Mouse (Mus musculus): ENCODE measurements around the gene Asb6. TPM values are rescaled to one million over a fixed set of nuclear protein-coding genes. Genes with fewer than 3 reads are reported as not detected.

Gene Asb6
- total and polyA plus RNA-seq, 3 experiments, result 7.8 to 13.6 (median 8.1) TPM

DNA sequence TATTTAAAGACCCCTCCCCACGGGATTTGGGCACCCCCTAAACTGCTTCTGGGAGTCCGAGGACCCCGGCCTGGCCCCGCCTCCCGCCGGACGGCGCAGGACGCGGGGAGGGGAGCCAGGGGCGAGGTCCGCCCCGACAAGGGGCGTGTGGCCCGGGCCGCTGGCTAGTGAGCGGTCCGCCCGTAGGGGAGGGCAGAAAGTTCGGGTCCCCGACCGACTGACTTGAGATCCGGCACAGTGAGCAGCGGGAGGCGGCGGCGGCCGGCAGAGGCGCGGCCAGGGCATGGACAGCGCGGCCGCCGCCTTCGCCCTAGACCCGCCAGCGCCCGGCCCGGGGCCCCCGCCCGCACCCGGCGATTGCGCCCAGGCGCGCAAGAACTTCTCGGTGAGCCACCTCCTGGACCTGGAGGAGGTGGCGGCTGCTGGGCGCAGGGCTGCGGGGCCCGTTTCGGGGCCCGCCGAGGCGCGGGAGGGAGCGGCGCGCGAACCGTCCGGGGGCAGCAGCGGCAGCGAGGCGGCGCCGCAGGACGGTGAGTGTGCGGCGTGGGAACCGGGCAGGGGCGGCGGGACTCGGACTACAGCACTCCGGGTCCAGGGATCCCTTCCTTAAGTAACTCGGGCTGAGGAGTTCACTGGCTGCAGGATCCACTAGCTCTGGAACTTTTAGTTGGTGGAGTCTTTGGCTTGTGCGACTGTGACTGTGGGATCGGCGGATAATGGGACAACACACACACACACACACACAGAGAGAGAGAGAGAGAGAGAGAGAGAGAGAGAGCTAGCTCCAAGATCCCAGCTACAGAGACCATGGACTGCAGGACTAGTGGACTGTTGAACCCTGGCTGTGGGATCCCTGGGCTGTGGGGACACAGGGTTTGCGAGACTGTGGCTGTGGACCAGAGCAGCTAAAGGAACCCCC lies 15.3 kb upstream of the Asb6 start:
- Histone ChIP-seq H3K4me3 (peak overlapping the region; percentile 40), H3K9ac (ENCODE audit: low read depth, low read length) (peak overlapping the region; percentile 40), H3K4me1 (ENCODE audit: control insufficient read depth, insufficient read depth, low read length) (peaks cover 1% of the 10 kb centered on the region; the same call in 1 of the 2 replicates), H3K27me3 (ENCODE audit: control insufficient read depth, insufficient read depth, low read length) (no peaks in the 10 kb centered on the region; the same call in 1 of the 2 replicates), H3K27ac (no peak overlapping the region), H3K79me2 (replicated peaks; ENCODE audit: control insufficient read depth, insufficient read depth, low read length) (no peaks in the 10 kb centered on the region), H3K36me3 (ENCODE audit: control insufficient read depth, insufficient read depth, low read length) (no peaks in the 10 kb centered on the region)
- 3% methylated on average over 79 of the region's 80 CpGs for WGBS
- intact Hi-C loops (cut with DNase I), result no loop called here
- DNase-seq, result peak; percentile 32 to 51
- no peak for TF ChIP-seq POLR2A (IDR thresholded peaks at IDR 0.05; ENCODE audit: insufficient read depth, low read depth, low read length)
- peak; percentile 40 for TF ChIP-seq CTCF (IDR thresholded peaks at IDR 0.05)

DNA sequence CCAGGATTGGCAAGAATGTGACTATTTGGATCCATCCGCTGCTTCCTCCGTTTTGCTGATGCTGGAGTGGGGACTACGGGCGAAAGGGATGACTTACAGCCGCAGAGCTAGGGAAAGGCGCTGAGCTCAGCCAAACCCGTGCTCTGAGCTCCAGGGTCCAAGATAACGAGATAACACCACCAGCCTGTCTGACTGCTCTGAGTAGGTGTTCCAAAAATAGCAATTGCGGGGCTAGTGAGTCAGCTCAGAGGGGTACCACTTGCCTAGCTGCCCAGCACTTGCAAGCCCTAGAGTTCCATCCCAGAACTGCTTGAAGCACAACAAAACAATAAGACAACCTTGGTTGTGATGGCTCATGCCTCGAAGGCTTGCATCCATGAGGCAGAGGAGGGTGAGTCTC lies 12.5 kb upstream of the Asb6 start:
- Histone ChIP-seq H3K9ac (ENCODE audit: low read depth, low read length) (no peak overlapping the region), H3K27ac (no peak overlapping the region), H3K27me3 (ENCODE audit: control insufficient read depth, insufficient read depth, low read length) (no peaks in the 10 kb centered on the region; the same call in 1 of the 2 replicates), H3K4me3 (no peak overlapping the region), H3K4me1 (ENCODE audit: control insufficient read depth, insufficient read depth, low read length) (peaks cover 1% of the 10 kb centered on the region; the same call in 1 of the 2 replicates), H3K79me2 (replicated peaks; ENCODE audit: control insufficient read depth, insufficient read depth, low read length) (no peaks in the 10 kb centered on the region), H3K36me3 (ENCODE audit: control insufficient read depth, insufficient read depth, low read length) (no peaks in the 10 kb centered on the region)
- WGBS, result 21% methylated on average over 10 of the region's 10 CpGs
- intact Hi-C loops (cut with DNase I), result no loop called here
- no peak for DNase-seq
- TF ChIP-seq CTCF (IDR thresholded peaks at IDR 0.05) (no peak), EP300 (IDR thresholded peaks at IDR 0.05; ENCODE audit: insufficient read depth, low read depth, low read length) (no peak), POLR2A (IDR thresholded peaks at IDR 0.05; ENCODE audit: insufficient read depth, low read depth, low read length) (no peak)

DNA sequence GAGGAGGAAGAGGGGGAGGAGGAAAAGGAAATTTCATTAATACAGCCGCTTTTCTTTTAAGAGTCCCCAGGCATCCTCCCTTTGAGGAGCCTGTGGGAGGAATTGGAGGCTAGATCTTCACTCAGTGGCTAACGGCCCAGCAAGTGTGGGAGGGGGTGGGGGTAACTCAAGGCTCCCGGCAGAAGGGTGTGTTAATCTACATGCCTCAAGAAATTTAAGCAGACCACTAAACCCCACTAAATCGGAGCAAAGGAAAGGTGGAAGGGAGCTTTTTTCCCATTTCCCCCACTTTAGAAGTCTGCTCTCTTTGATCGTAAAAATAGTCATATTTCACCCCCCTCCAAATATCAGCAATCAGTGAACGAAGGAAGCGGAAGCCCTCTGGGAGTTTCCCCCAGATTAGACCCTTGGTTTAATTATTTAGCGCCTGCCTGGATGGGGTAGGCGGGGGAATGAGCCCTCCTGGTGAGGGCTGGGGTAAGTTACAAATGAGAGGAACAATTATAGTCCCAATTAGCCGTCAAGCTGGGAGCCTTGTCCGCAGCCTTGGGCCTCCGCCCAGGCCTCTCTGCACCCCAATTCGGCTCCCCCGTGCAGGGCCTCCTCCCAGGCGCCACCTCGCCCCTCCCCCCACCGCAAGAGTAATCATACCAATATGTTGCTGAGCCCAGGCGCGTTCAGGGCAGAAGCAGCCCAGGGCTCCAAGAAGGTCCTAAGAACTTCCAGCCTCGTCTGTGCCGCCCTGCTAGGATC lies 6.3 kb upstream of the Asb6 start:
- TF ChIP-seq CTCF (IDR thresholded peaks at IDR 0.05) (no peak), POLR2A (IDR thresholded peaks at IDR 0.05; ENCODE audit: insufficient read depth, low read depth, low read length) (no peak), EP300 (IDR thresholded peaks at IDR 0.05; ENCODE audit: insufficient read depth, low read depth, low read length) (no peak)
- Histone ChIP-seq H3K27me3 (ENCODE audit: control insufficient read depth, insufficient read depth, low read length) (no peaks in the 10 kb centered on the region), H3K4me1 (ENCODE audit: control insufficient read depth, insufficient read depth, low read length) (no peaks in the 10 kb centered on the region), H3K4me3 (no peak overlapping the region), H3K9ac (ENCODE audit: low read depth, low read length) (no peak overlapping the region), H3K36me3 (ENCODE audit: control insufficient read depth, insufficient read depth, low read length) (no peaks in the 10 kb centered on the region), H3K79me2 (replicated peaks; ENCODE audit: control insufficient read depth, insufficient read depth, low read length) (no peaks in the 10 kb centered on the region), H3K27ac (no peak overlapping the region)
- 35% methylated on average over 21 of the region's 21 CpGs for WGBS
- intact Hi-C loops (cut with DNase I), result no loop called here
- DNase-seq, result no peak

DNA sequence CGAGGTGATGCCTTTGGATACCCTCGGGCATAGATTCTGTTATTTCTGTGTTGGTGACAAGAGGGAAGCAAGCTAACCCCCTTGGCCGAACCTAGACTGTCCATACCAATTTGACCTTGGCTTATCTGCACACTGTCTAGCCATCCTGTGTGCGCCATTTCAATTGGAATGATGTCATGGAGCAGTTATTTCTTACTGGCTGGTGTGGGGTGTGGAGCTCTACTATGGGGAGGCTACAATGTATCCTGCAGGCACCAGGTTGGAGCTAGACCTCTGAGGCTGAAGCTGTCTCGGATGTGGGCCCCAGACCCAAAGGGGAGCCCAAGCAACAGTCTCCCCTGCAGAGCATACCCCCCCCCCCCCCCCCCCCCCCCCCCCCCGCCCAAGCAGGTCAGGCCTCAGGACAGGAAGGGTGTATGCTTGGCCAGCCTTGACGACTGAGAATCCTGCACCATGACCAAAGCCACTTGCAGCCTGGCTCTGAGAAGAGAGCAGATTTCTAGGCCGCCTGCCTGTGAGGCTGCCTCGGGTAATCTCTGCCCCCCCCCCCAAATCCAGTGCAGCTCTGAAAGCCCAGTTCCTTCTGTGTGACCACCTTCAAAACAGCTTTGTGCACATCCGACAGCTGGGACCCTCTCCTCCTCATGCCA lies 4.4 kb upstream of the Asb6 start, which contains the start of gene Prrx2:
TSS of gene Prrx2 (plus strand) at position 600 of the 650 bp plus-strand sequence.
- H3K27me3 ChIP-seq (ENCODE audit: control insufficient read depth, insufficient read depth, low read length), result no peaks in the 10 kb centered on the region
- 50% methylated on average over 9 of the region's 10 CpGs for WGBS
- TF ChIP-seq EP300 (IDR thresholded peaks at IDR 0.05; ENCODE audit: insufficient read depth, low read depth, low read length) (no peak), POLR2A (IDR thresholded peaks at IDR 0.05; ENCODE audit: insufficient read depth, low read depth, low read length) (no peak)
- H3K9ac ChIP-seq (ENCODE audit: low read depth, low read length), result no peak within 1 kb of the TSS
- DNase-seq, result no peak
- H3K4me1 ChIP-seq (ENCODE audit: control insufficient read depth, insufficient read depth, low read length), result no peaks in the 10 kb centered on the region
- intact Hi-C loops (cut with DNase I), result no loop called here
- H3K79me2 ChIP-seq (replicated peaks; ENCODE audit: control insufficient read depth, insufficient read depth, low read length), result no peaks in the 10 kb centered on the region
- no peak within 1 kb of the TSS; the same call in 1 of the 2 replicates for H3K27ac ChIP-seq
- no peaks in the 10 kb centered on the region for H3K36me3 ChIP-seq (ENCODE audit: control insufficient read depth, insufficient read depth, low read length)
- H3K4me3 ChIP-seq, result no peak within 1 kb of the TSS

DNA sequence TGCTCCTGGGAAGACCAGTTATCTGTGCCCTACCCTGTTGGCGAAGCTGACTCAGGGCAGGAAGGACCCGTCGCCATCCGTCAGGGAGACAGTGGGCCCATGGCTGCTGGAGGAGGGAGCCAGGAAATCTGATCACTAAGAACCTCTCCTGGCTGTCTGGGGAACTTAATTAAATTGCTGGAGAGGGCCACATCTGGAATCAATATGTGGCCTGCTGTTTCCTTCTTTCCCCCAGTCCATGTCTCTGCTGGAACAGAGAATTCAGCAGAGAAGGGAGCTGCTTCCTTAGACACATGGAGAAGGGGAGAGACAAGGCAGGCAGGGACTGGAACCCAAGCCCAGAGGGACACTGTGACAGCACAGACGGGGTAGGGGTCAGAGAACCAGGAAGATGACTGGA lies 3.5 kb upstream of the Asb6 start:
- no peak for DNase-seq
- Histone ChIP-seq H3K27ac (no peak overlapping the region; the same call in 1 of the 2 replicates), H3K27me3 (ENCODE audit: control insufficient read depth, insufficient read depth, low read length) (no peaks in the 10 kb centered on the region), H3K4me3 (no peak overlapping the region), H3K4me1 (ENCODE audit: control insufficient read depth, insufficient read depth, low read length) (no peaks in the 10 kb centered on the region), H3K9ac (ENCODE audit: low read depth, low read length) (no peak overlapping the region), H3K79me2 (replicated peaks; ENCODE audit: control insufficient read depth, insufficient read depth, low read length) (no peaks in the 10 kb centered on the region), H3K36me3 (ENCODE audit: control insufficient read depth, insufficient read depth, low read length) (no peaks in the 10 kb centered on the region)
- no peak for TF ChIP-seq EP300 (IDR thresholded peaks at IDR 0.05; ENCODE audit: insufficient read depth, low read depth, low read length)
- no peak for TF ChIP-seq CTCF (IDR thresholded peaks at IDR 0.05)
- no peak for TF ChIP-seq POLR2A (IDR thresholded peaks at IDR 0.05; ENCODE audit: insufficient read depth, low read depth, low read length)
- intact Hi-C loops (cut with DNase I), result no loop called here
- WGBS, result 54% methylated on average over 5 of the region's 5 CpGs

All from heart, adult 2 months (tissue).